Mouse (Mus musculus) MEL (cell line): ENCODE data around the gene Nudt17. TPM values are rescaled to one million over a fixed set of nuclear protein-coding genes. Genes with fewer than 3 reads are reported as not detected.

Experiments
- DNase-seq: peaks from one replicate; pipeline ENCODE4 v3.0.0; 2011; ENCODE audit warnings: low read depth, low spot score
- H3K27ac ChIP-seq: 2 replicates; pipeline ENCODE4 v1.5.1; 2012; ENCODE audit warnings: low read depth, mild to moderate bottlenecking, control low read depth, low read length, moderate library complexity; ENCODE audit not compliant: control insufficient read depth
- H3K27me3 ChIP-seq, 2 experiments: fragments of 150-350 bp in 1 of 2; sonication (generic) in 1 of 2; 2 replicates each; pipeline ENCODE4 v1.6.1; 2012; ENCODE audit warnings: low read length in 2 of 2, mild to moderate bottlenecking in 2 of 2, improper control_type of control experiment in 1 of 2, moderate library complexity in 1 of 2; ENCODE audit not compliant: insufficient read depth in 2 of 2, control insufficient read depth in 1 of 2
- H3K36me3 ChIP-seq, 2 experiments: 2 replicates each; pipeline ENCODE4 v1.6.1; 2012 to 2014; ENCODE audit warnings: low read length in 2 of 2, improper control_type of control experiment in 1 of 2, inconsistent platforms in 1 of 2, mild to moderate bottlenecking in 1 of 2; ENCODE audit not compliant: insufficient read depth in 2 of 2, control insufficient read depth in 1 of 2
- H3K4me1 ChIP-seq, 2 experiments: fragments of 150-350 bp in 1 of 2; sonication (generic) in 1 of 2; 2 replicates each; pipeline ENCODE4 v1.6.1; 2012; ENCODE audit warnings: low read length in 2 of 2, improper control_type of control experiment in 1 of 2, mild to moderate bottlenecking in 1 of 2; ENCODE audit not compliant: insufficient read depth in 2 of 2, control insufficient read depth in 1 of 2
- H3K4me3 ChIP-seq, 2 experiments: fragments of 150-350 bp in 1 of 2; sonication (generic) in 1 of 2; 2 replicates each; pipeline ENCODE4 v1.5.1; 2012; ENCODE audit warnings: low read depth in 2 of 2, low read length in 2 of 2, mild to moderate bottlenecking in 2 of 2, moderate library complexity in 2 of 2, control low read depth in 1 of 2, improper control_type of control experiment in 1 of 2; ENCODE audit not compliant: control insufficient read depth in 1 of 2, insufficient read depth in 1 of 2
- H3K79me2 ChIP-seq: 2 replicates; pipeline ENCODE4 v1.6.1; 2012; ENCODE audit warnings: mild to moderate bottlenecking, low read length, moderate library complexity; ENCODE audit not compliant: control insufficient read depth, poor library complexity, insufficient read depth
- H3K9ac ChIP-seq: 2 replicates; pipeline ENCODE4 v1.6.1; 2012; ENCODE audit warnings: low read depth, mild to moderate bottlenecking, control low read depth, low read length, moderate library complexity; ENCODE audit not compliant: control insufficient read depth, poor library complexity, severe bottlenecking
- H3K9me3 ChIP-seq: fragments of 150-350 bp; sonication (generic); replicated peaks from 2 replicates; pipeline ENCODE4 v1.6.1; 2012; ENCODE audit warnings: mild to moderate bottlenecking, low read length, improper control_type of control experiment, moderate library complexity; ENCODE audit not compliant: insufficient read depth
- BHLHE40 ChIP-seq: IDR thresholded peaks from 2 replicates; pipeline ENCODE4 v1.6.1; 2012; ENCODE audit warnings: low read depth, mild to moderate bottlenecking, inconsistent platforms, low read length, improper control_type of control experiment, borderline replicate concordance
- CHD1 ChIP-seq: IDR thresholded peaks from 2 replicates; pipeline ENCODE4 v1.6.1; 2012; ENCODE audit warnings: low read depth, mild to moderate bottlenecking, inconsistent platforms, low read length, improper control_type of control experiment
- CTCF ChIP-seq, 3 experiments: IDR thresholded peaks in 2 of 3; conservative IDR thresholded peaks in 1 of 3; 2 replicates each; pipeline ENCODE4 v1.5.1; 2011 to 2012; ENCODE audit warnings: low read length in 3 of 3, low read depth in 2 of 3, mild to moderate bottlenecking in 2 of 3, improper control_type of control experiment in 1 of 3, inconsistent platforms in 1 of 3, mixed read lengths in 1 of 3, moderate library complexity in 1 of 3; ENCODE audit not compliant: control insufficient read depth in 1 of 3, insufficient read depth in 1 of 3, poor library complexity in 1 of 3, severe bottlenecking in 1 of 3
- E2F4 ChIP-seq: IDR thresholded peaks from 2 replicates; pipeline ENCODE4 v1.6.1; 2011; ENCODE audit warnings: low read depth, low read length, improper control_type of control experiment, borderline replicate concordance
- ELF1 ChIP-seq: IDR thresholded peaks from 2 replicates; pipeline ENCODE4 v1.6.1; 2014; ENCODE audit warnings: low read depth, mild to moderate bottlenecking, inconsistent platforms, low read length, improper control_type of control experiment, moderate library complexity
- GABPA ChIP-seq: IDR thresholded peaks from 2 replicates; pipeline ENCODE4 v1.6.1; 2012; ENCODE audit warnings: low read depth, mild to moderate bottlenecking, inconsistent platforms, low read length, improper control_type of control experiment, moderate library complexity
- HCFC1 ChIP-seq: IDR thresholded peaks from 2 replicates; pipeline ENCODE4 v1.6.1; 2012; ENCODE audit warnings: low read depth, mild to moderate bottlenecking, inconsistent platforms, low read length, improper control_type of control experiment, moderate library complexity
- JUND ChIP-seq: IDR thresholded peaks from 2 replicates; pipeline ENCODE4 v1.6.1; 2011; ENCODE audit warnings: low read depth, mild to moderate bottlenecking, improper control_type of control experiment, low read length
- MAFK ChIP-seq: IDR thresholded peaks from 2 replicates; pipeline ENCODE4 v1.6.1; 2011; ENCODE audit warnings: low read depth, mild to moderate bottlenecking, low read length, improper control_type of control experiment, borderline replicate concordance
- MAZ ChIP-seq: IDR thresholded peaks from 2 replicates; pipeline ENCODE4 v1.6.1; 2012; ENCODE audit warnings: low read depth, mild to moderate bottlenecking, inconsistent platforms, low read length, improper control_type of control experiment
- MXI1 ChIP-seq: IDR thresholded peaks from 2 replicates; pipeline ENCODE4 v1.6.1; 2011; ENCODE audit warnings: mild to moderate bottlenecking, low read depth, low read length, improper control_type of control experiment
- NELFE ChIP-seq: IDR thresholded peaks from 2 replicates; pipeline ENCODE4 v1.6.1; 2011; ENCODE audit warnings: low read depth, low read length, improper control_type of control experiment
- NRF1 ChIP-seq: IDR thresholded peaks from 2 replicates; pipeline ENCODE4 v1.6.1; 2014; ENCODE audit warnings: low read depth, mild to moderate bottlenecking, inconsistent platforms, low read length, improper control_type of control experiment, moderate library complexity; ENCODE audit not compliant: poor library complexity, insufficient read depth, severe bottlenecking
- POLR2AphosphoS2 ChIP-seq: IDR thresholded peaks from 2 replicates; pipeline ENCODE4 v1.6.1; 2011; ENCODE audit warnings: low read length, improper control_type of control experiment
- RAD21 ChIP-seq: IDR thresholded peaks from 2 replicates; pipeline ENCODE4 v1.6.1; 2011; ENCODE audit warnings: mild to moderate bottlenecking, low read depth, low read length, improper control_type of control experiment
- RCOR1 ChIP-seq: IDR thresholded peaks from 2 replicates; pipeline ENCODE4 v1.6.1; 2012; ENCODE audit warnings: low read depth, mild to moderate bottlenecking, inconsistent platforms, low read length, improper control_type of control experiment
- SIN3A ChIP-seq: IDR thresholded peaks from 2 replicates; pipeline ENCODE4 v1.6.1; 2012; ENCODE audit warnings: low read length, improper control_type of control experiment, inconsistent platforms
- SMC3 ChIP-seq: IDR thresholded peaks from 2 replicates; pipeline ENCODE4 v1.6.1; 2011; ENCODE audit warnings: low read depth, low read length, improper control_type of control experiment
- USF1 ChIP-seq: IDR thresholded peaks from 2 replicates; pipeline ENCODE4 v1.6.1; 2014; ENCODE audit warnings: low read depth, mild to moderate bottlenecking, inconsistent platforms, low read length, improper control_type of control experiment, moderate library complexity
- USF2 ChIP-seq, 2 experiments: IDR thresholded peaks; 2 replicates each; pipeline ENCODE4 v1.6.1; 2011 to 2012; ENCODE audit warnings: improper control_type of control experiment in 2 of 2, low read length in 2 of 2, borderline replicate concordance in 1 of 2, inconsistent platforms in 1 of 2, low read depth in 1 of 2, mild to moderate bottlenecking in 1 of 2; ENCODE audit not compliant: insufficient read depth in 1 of 2
- ZC3H11A ChIP-seq: IDR thresholded peaks from 2 replicates; pipeline ENCODE4 v1.6.1; 2012; ENCODE audit warnings: low read depth, mild to moderate bottlenecking, inconsistent platforms, low read length, improper control_type of control experiment
- ZMIZ1 ChIP-seq: IDR thresholded peaks from 2 replicates; pipeline ENCODE4 v1.6.1; 2012; ENCODE audit warnings: low read depth, mild to moderate bottlenecking, inconsistent platforms, low read length, improper control_type of control experiment, moderate library complexity
- ZNF384 ChIP-seq: IDR thresholded peaks from 2 replicates; pipeline ENCODE4 v1.6.1; 2012; ENCODE audit warnings: low read depth, mild to moderate bottlenecking, inconsistent platforms, low read length, improper control_type of control experiment
- polyA plus RNA-seq, 2 experiments: library from polyadenylated mRNA; stranded (reverse) in 1 of 2; unstranded in 1 of 2; fragments of >175 nt in 1 of 2; fragments of >200 nt in 1 of 2; gene quantifications; 2 replicates each; pipeline versions ENCODE4 v1.2.1 to v1.2.4; 2012; ENCODE audit warnings: low replicate concordance in 2 of 2, low read depth in 1 of 2; ENCODE audit not compliant: insufficient read length in 2 of 2, insufficient read depth in 1 of 2, missing spikeins in 1 of 2
- total RNA-seq: library from RNA; depleted of rRNA; stranded (reverse); fragments of 300-350 nt; gene quantifications from 2 replicates; pipeline ENCODE4 v1.2.3, GENCODE M21; 2012

Nudt17 gene
- total and polyA plus RNA-seq, 3 experiments, result 2.7 to 6.5 TPM; not detected in 1

- no peak overlapping the region for H3K27ac ChIP-seq
- no peak overlapping the region for H3K4me3 ChIP-seq
- H3K79me2 ChIP-seq, result no peaks in the 10 kb centered on the region
- H3K27me3 ChIP-seq, result no peaks in the 10 kb centered on the region
- no peak for TF ChIP-seq POLR2AphosphoS2
- TF ChIP-seq ELF1, result 0 out of 2 replicates have a peak, but pooled peaks have one; percentile 25
- peak; percentile 62 for TF ChIP-seq ZC3H11A
- 0 out of 2 replicates have a peak, but pooled peaks have one; percentile 10 for TF ChIP-seq USF1
- TF ChIP-seq E2F4, result no peak
- TF ChIP-seq NELFE, result no peak
- TF ChIP-seq RAD21, result peak; percentile 76
- 0 out of 2 replicates have a peak, but pooled peaks have one; percentile 28 for TF ChIP-seq SIN3A
- no peak for TF ChIP-seq RCOR1
- no peak for TF ChIP-seq HCFC1
- TF ChIP-seq BHLHE40, result no peak
- TF ChIP-seq CTCF (IDR thresholded peaks at IDR 0.05 in 2 of 3, conservative IDR thresholded peaks at IDR 0.05 in 1 of 3; ENCODE audit: control insufficient read depth in 1 of 3, insufficient read depth in 1 of 3, low read depth in 2 of 3, low read length in 3 of 3, poor library complexity in 1 of 3, severe bottlenecking in 1 of 3), result peak; percentile 81 to 89 (median 85)
- TF ChIP-seq MAZ, result no peak
- TF ChIP-seq MXI1, result no peak
- peak; percentile 79 for TF ChIP-seq SMC3
- no peak for TF ChIP-seq ZMIZ1
- TF ChIP-seq USF2 (IDR thresholded peaks at IDR 0.05; ENCODE audit: borderline replicate concordance in 1 of 2, insufficient read depth in 1 of 2, low read depth in 1 of 2, low read length in 2 of 2), result no peak
- TF ChIP-seq NRF1, result no peak
- no peak for TF ChIP-seq CHD1
- TF ChIP-seq MAFK, result no peak
- TF ChIP-seq JUND, result no peak
- no peak for TF ChIP-seq GABPA
- TF ChIP-seq ZNF384, result no peak
- H3K4me1 ChIP-seq, result peaks cover 0 to 14% of the 10 kb centered on the region in 2 experiments; a peak in 2 of 4 replicates
- H3K9me3 ChIP-seq, result no peaks in the 10 kb centered on the region
- no peak overlapping the region for H3K9ac ChIP-seq
- peak; percentile 80 for DNase-seq
- H3K36me3 ChIP-seq, result no peaks in the 10 kb centered on the region
Measured at GRCm38 (mm10) chr3:96663432-96664239, 44.7 kb downstream of the Nudt17 start.
